Mouse (Mus musculus): ENCODE data around the gene Bmpr1a. TPM values are rescaled to one million over a fixed set of nuclear protein-coding genes. Genes with fewer than 3 reads are reported as not detected.
"Not testable (repeated sequence)": the region's sequence is repeated elsewhere in the genome, so short reads cannot be mapped to it uniquely, and the experiment has no call there.

The Bmpr1a gene
- polyA plus RNA-seq, 1 experiment, result 0.66 TPM

DNA sequence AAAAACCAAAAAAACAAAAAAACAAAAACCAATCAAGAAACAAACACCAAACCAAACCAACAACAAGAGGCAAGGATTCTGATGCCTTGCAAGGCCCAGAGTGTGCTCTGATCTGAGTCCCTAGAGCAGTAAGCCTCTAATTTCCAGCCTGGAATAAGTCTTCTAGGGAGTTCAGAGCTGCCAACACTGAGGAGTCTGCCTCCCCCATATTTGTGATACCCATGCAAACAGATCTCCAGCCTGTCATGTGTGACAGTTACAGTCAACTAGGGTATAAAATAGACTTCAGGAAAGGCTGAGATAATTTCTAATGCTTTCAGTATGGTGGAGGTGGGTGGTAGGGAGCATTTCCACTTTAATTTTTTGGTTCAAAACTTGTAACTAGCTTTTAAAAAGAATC is 58.2 kb downstream of the Bmpr1a start:
- Histone ChIP-seq H3K4me1 (ENCODE audit: control insufficient read depth, insufficient read depth, low read length) (peaks cover 24% of the 10 kb centered on the region), H3K4me3 (ENCODE audit: insufficient read depth, low read length) (no peak overlapping the region), H3K27ac (ENCODE audit: insufficient read depth, low read depth, low read length) (no peak overlapping the region)
- TF ChIP-seq CTCF (IDR thresholded peaks at IDR 0.05; ENCODE audit: low read depth, low read length) (no peak), POLR2A (IDR thresholded peaks at IDR 0.05; ENCODE audit: borderline replicate concordance, low read depth, low read length) (no peak)

DNA sequence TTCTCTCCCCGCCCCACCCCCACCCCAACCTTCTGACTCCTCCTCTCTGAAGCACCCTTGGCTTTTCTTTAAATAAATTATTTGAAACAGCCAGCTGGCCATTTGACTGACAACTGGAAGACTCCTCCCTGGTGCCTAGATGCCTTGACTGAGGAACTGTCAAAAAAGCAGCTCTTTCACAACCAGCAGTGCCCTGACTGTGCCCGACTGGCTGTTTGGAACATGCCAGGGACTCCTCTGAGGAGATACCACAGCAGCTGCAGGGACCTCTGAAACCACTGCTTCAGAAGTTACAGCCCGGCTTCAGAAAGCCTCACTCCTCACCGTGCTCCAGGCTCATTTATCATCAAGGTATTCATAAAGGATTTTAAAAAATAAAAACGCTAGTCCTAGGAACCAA is 58.8 kb downstream of the Bmpr1a start:
- H3K27ac ChIP-seq (ENCODE audit: insufficient read depth, low read depth, low read length), result no peak overlapping the region
- no peak overlapping the region for H3K4me3 ChIP-seq (ENCODE audit: insufficient read depth, low read length)
- TF ChIP-seq POLR2A (IDR thresholded peaks at IDR 0.05; ENCODE audit: borderline replicate concordance, low read depth, low read length) (no peak), CTCF (IDR thresholded peaks at IDR 0.05; ENCODE audit: low read depth, low read length) (no peak)
- H3K4me1 ChIP-seq (ENCODE audit: control insufficient read depth, insufficient read depth, low read length), result peaks cover 18% of the 10 kb centered on the region

DNA sequence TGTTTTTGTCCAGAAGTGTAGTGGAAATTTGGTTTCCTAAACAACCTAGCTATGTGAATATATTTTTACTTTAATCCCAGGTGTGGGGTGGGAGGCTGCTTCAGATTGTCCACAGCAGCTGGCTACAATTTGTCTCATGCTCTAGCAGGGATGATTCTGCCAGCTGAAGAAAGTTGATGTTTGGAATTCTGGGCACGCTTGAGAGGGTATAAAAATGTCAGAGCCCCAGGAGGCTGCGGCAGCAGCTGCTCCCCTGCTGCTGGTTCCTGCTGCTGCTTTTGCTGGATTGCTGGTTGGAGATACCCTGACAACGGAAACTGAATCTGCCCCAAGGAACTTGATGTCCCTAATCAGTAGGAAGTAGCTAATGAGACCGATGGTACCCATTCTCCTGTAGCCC is 60.6 kb downstream of the Bmpr1a start:
- Histone ChIP-seq H3K4me1 (ENCODE audit: control insufficient read depth, insufficient read depth, low read length) (peaks cover 17% of the 10 kb centered on the region), H3K27ac (ENCODE audit: insufficient read depth, low read depth, low read length) (no peak overlapping the region), H3K4me3 (ENCODE audit: insufficient read depth, low read length) (no peak overlapping the region)
- no peak for TF ChIP-seq POLR2A (IDR thresholded peaks at IDR 0.05; ENCODE audit: borderline replicate concordance, low read depth, low read length)

DNA sequence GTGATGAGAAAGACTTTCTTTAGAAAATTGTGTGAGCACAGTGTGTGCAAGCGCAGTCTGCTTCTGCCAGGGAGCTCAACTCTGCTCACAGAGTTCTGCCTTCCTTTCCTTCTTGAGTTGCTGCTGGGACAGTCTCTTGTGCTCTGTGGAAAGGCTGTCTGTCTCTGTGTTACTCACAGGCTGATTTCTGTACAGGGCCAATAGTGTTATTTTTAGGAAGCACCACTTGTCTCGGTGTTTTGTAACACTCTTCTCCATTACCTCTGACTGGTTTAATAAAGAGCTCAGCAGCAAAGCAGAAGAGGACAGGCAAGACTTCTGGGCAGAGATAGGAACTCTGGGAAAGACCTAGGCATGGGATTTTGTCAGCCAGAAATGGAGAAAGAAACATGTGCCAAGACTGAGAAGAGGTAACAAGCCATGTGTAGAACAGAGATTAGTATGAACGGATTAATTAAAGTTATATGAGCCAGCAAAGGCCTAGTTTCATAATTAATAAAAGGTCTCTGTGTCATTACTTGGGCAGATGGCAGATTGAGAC is 62.5 kb downstream of the Bmpr1a start:
- Histone ChIP-seq H3K4me3 (ENCODE audit: insufficient read depth, low read length) (no peak overlapping the region), H3K4me1 (ENCODE audit: control insufficient read depth, insufficient read depth, low read length) (peaks cover 17% of the 10 kb centered on the region), H3K27ac (ENCODE audit: insufficient read depth, low read depth, low read length) (no peak overlapping the region)
- TF ChIP-seq CTCF (IDR thresholded peaks at IDR 0.05; ENCODE audit: low read depth, low read length), result no peak
- no peak for TF ChIP-seq POLR2A (IDR thresholded peaks at IDR 0.05; ENCODE audit: borderline replicate concordance, low read depth, low read length)

DNA sequence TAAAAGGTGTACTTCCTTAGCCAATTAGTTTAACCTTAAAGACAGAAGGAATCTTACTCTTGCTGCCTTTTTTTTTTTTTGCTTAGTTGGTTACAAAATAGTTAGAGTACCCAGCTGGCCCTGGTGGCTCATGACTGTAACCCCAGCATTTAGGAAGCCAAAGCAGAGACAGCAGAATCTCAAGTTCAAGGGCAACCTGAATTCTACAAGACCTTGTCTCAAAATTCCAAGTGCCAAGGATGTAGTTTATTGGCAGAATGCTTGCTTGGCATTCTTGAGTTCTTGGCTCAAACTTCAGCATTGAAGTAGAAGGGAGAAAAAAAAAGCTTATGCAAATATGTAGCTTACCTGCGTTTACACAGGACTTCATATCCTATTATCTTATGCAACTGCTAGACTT is 74.1 kb downstream of the Bmpr1a start:
- TF ChIP-seq CTCF (IDR thresholded peaks at IDR 0.05; ENCODE audit: low read depth, low read length) (no peak), POLR2A (IDR thresholded peaks at IDR 0.05; ENCODE audit: borderline replicate concordance, low read depth, low read length) (no peak)
- H3K4me1 ChIP-seq (ENCODE audit: control insufficient read depth, insufficient read depth, low read length), result no peaks in the 10 kb centered on the region
- H3K4me3 ChIP-seq (ENCODE audit: insufficient read depth, low read length), result no peak overlapping the region
- no peak overlapping the region for H3K27ac ChIP-seq (ENCODE audit: insufficient read depth, low read depth, low read length)

DNA sequence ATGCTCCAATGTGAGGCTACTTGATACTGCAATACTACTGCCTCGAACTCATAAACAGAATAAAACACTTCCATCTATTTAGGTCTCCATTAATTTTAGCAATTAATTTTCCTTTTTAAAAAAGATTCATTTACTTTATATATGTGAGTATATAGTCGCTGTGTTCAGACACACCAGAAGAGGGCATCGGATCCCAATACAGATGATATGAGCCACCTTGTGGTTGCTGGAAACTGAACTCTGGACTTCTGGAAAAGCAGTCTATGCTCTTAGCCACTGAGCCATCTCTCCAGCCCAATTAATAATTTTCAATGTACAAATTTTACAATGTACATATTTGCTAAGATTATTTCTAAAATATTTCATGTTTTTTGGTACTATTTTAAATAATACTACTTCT is 74.9 kb downstream of the Bmpr1a start:
- TF ChIP-seq CTCF (IDR thresholded peaks at IDR 0.05; ENCODE audit: low read depth, low read length) (no peak), POLR2A (IDR thresholded peaks at IDR 0.05; ENCODE audit: borderline replicate concordance, low read depth, low read length) (no peak)
- H3K4me3 ChIP-seq (ENCODE audit: insufficient read depth, low read length), result no peak overlapping the region
- no peak overlapping the region for H3K27ac ChIP-seq (ENCODE audit: insufficient read depth, low read depth, low read length)
- no peaks in the 10 kb centered on the region for H3K4me1 ChIP-seq (ENCODE audit: control insufficient read depth, insufficient read depth, low read length)

DNA sequence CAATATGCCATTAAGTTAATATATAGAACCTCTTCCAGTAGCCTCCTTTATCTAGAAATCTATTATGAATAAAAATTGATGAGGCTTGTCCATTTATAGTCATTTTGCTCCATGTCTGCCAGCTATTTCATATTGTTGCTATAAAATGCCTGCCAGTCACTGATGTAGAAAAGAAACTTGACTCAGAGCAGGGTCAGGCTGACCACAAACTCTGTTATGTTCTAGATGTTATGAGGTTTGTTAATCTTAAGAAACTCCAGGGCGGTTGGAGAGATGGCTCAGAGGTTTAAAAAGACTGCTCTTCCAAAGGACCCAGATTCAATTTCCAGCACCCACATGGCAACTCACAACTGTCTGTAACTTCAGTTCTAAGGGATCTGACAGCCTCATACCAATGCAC is 82.1 kb downstream of the Bmpr1a start:
- TF ChIP-seq CTCF (IDR thresholded peaks at IDR 0.05; ENCODE audit: low read depth, low read length), result no peak
- TF ChIP-seq POLR2A (IDR thresholded peaks at IDR 0.05; ENCODE audit: borderline replicate concordance, low read depth, low read length), result no peak
- no peak overlapping the region for H3K27ac ChIP-seq (ENCODE audit: insufficient read depth, low read depth, low read length)
- no peaks in the 10 kb centered on the region for H3K4me1 ChIP-seq (ENCODE audit: control insufficient read depth, insufficient read depth, low read length)
- H3K4me3 ChIP-seq (ENCODE audit: insufficient read depth, low read length), result no peak overlapping the region

DNA sequence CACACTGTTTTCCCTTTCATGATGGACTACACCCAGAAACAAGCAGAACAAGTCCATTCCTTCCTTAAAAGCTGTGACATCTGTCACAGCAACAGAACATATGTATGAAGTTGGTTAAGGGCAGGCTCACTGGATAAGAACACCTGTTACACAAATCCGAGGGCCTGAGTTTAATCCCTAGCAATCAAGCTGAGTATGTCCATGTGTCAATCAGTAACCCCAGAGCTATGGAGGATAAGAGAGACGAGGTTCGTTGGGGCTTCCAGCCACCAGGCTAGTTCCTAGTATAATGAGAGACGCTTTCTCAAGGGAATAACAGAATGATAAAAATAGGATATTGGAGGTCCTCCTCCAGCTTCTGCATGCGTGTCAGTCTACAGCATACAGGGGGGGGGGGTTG is 85.6 kb downstream of the Bmpr1a start:
- H3K4me1 ChIP-seq (ENCODE audit: control insufficient read depth, insufficient read depth, low read length), result no peaks in the 10 kb centered on the region
- TF ChIP-seq POLR2A (IDR thresholded peaks at IDR 0.05; ENCODE audit: borderline replicate concordance, low read depth, low read length) (no peak), CTCF (IDR thresholded peaks at IDR 0.05; ENCODE audit: low read depth, low read length) (no peak)
- no peak overlapping the region for H3K4me3 ChIP-seq (ENCODE audit: insufficient read depth, low read length)
- H3K27ac ChIP-seq (ENCODE audit: insufficient read depth, low read depth, low read length), result no peak overlapping the region

DNA sequence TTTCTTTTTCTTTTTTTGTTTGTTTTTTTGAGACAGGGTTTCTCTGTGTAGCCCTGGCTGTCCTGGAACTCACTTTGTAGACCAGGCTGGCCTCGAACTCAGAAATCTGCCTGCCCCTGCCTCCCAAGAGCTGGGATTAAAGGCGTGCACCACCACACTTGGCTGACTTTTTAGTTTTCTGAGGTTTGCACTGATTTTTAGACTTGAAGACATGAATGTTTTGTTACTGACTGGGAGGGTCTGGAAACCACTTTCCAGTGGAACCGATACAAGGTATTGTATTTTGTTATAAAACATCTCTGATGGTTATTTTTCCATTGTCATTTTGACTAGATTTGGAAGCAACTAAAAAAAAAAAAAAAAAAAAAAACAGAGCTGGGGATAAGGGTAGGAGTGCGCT is 86.2 kb downstream of the Bmpr1a start:
- not testable (repeated sequence) for H3K27ac ChIP-seq (ENCODE audit: insufficient read depth, low read depth, low read length); H3K4me3 ChIP-seq (ENCODE audit: insufficient read depth, low read length); H3K4me1 ChIP-seq (ENCODE audit: control insufficient read depth, insufficient read depth, low read length)

DNA sequence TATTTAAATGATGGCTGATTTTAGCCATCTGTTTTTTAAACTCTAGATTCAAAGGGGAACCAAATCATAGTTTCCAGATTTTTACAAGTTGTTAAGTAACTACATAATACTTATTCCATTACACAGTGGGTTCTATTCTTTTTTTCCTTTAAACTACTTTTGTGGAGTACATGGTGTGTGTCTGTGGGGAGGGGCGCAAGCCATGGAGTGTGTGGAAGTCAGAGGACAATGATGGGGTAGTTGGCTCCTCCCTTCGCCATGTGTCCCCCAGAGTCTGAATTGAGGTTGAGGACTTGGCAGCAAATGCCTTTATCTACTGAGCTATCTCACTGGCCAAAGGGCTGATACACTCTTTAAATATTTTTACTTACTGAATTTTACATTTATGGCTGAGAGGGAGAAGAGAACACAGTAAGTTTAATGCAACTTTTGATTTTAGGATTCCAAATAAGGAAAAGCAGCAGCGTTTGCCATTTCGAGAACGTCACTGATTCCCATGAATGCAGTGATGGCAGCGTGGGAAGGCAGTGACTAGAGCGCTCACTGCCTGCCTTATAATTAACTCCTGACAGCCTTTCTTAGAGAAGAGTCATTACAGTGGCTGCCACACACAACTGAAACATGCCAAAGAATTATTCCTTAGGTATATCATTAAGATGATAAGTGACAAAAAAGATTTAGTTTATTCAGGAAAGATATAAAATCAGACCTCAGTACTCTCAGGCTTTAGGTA is 90.8 kb downstream of the Bmpr1a start:
- H3K27ac ChIP-seq (ENCODE audit: insufficient read depth, low read depth, low read length), result no peak overlapping the region
- H3K4me3 ChIP-seq (ENCODE audit: insufficient read depth, low read length), result no peak overlapping the region
- H3K4me1 ChIP-seq (ENCODE audit: control insufficient read depth, insufficient read depth, low read length), result no peaks in the 10 kb centered on the region
- no peak for TF ChIP-seq POLR2A (IDR thresholded peaks at IDR 0.05; ENCODE audit: borderline replicate concordance, low read depth, low read length)
- no peak for TF ChIP-seq CTCF (IDR thresholded peaks at IDR 0.05; ENCODE audit: low read depth, low read length)

DNA sequence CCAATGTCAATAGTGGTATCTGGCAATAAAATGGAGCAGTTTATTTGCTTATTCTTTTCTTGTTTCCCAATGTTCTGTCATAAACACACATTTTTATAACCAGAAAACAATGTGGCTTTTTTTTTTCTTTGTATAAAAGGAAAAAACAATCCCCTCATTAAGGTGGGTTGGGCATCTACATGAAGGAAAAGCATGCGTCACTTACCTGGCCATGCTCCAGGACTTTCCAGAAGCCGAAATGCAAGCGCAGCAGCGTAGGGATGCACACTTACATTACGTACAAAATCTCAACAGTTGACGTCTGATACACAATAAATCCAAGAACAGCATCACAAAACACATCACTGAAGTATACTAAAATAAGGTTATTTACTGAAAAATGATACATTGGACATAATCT is 92.4 kb downstream of the Bmpr1a start:
- Histone ChIP-seq H3K4me1 (ENCODE audit: control insufficient read depth, insufficient read depth, low read length) (no peaks in the 10 kb centered on the region), H3K4me3 (ENCODE audit: insufficient read depth, low read length) (no peak overlapping the region), H3K27ac (ENCODE audit: insufficient read depth, low read depth, low read length) (no peak overlapping the region)
- TF ChIP-seq POLR2A (IDR thresholded peaks at IDR 0.05; ENCODE audit: borderline replicate concordance, low read depth, low read length), result no peak
- TF ChIP-seq CTCF (IDR thresholded peaks at IDR 0.05; ENCODE audit: low read depth, low read length), result no peak

Data from bone marrow macrophage, adult 2 months (primary cell).